Mouse (Mus musculus) olfactory bulb, adult 2 months (tissue): ENCODE results near the gene Gm8660. TPM values are rescaled to one million over a fixed set of nuclear protein-coding genes. Genes with fewer than 3 reads are reported as not detected.
"Not testable (repeated sequence)": the region's sequence is repeated elsewhere in the genome, so short reads cannot be mapped to it uniquely, and the experiment has no call there.

Experiments used
- H3K27ac ChIP-seq: fragments of 200-500 bp; 2 replicates; pipeline ENCODE4 v1.5.1; 2012; ENCODE audit warnings: low read depth, low read length; ENCODE audit not compliant: insufficient read depth
- H3K4me1 ChIP-seq: fragments of 200-500 bp; 2 replicates; pipeline ENCODE4 v1.6.1; 2012; ENCODE audit warnings: low read length; ENCODE audit not compliant: control insufficient read depth, insufficient read depth
- H3K4me3 ChIP-seq: fragments of 200-500 bp; 2 replicates; pipeline ENCODE4 v1.5.1; 2012; ENCODE audit warnings: mild to moderate bottlenecking, low read depth, low read length, moderate library complexity; ENCODE audit not compliant: insufficient read depth
- WGBS: fragments of 180-500 bp; shearing (Covaris S2); methylation state at CpG from one replicate; pipeline ENCODE4 v1.1.7; 2018; 5-methylcytosine and 5-hydroxymethylcytosine counted together
- polyA plus RNA-seq: library from polyadenylated mRNA; stranded (reverse); fragments of >200 nt; gene quantifications from 2 replicates; pipeline ENCODE4 v1.2.4, GENCODE M21; 2012; ENCODE audit warnings: low replicate concordance; ENCODE audit not compliant: missing spikeins, insufficient read depth, insufficient read length

Gene Gm8660
- polyA plus RNA-seq = not detected in 2 replicates

DNA sequence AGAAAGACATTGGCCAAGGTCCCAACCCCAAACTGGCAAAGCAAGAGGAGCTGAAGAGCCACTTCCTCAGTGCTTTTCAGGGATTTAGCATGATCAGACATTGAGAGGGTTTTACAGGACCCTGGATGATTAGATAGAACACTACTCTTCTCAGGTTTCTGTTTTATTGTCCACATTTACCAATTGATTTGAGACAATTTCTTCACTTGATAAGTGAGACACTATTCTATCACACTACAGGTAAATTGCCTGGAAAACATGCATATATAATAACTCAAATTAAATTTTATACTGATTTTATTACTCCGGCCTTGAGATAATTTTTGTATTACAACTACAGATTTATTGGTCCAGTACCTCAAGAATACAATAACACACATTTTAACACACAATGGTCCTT is at the start of gene Gm8660:
Gene Gm8660, minus strand, starts transcription at position 101 of the 400 bp plus-strand sequence.
- not testable (repeated sequence) for H3K4me1 ChIP-seq, H3K27ac ChIP-seq, H3K4me3 ChIP-seq
- no CpG with 5 or more reads among the region's 1 CpGs for WGBS

- H3K4me3 ChIP-seq, H3K27ac ChIP-seq, H3K4me1 ChIP-seq: not testable (repeated sequence)
- WGBS = no CpG with 5 or more reads among the region's 3 CpGs
Observed at GRCm38 (mm10) chr7:22413283-22413682, 42.4 kb upstream of the Gm8660 start, which contains the start of gene Vmn1r148. TSS of gene Vmn1r148 (plus strand) at chr7:22413583.

- H3K4me3 ChIP-seq, H3K4me1 ChIP-seq, H3K27ac ChIP-seq: not testable (repeated sequence)
- WGBS = no CpG with 5 or more reads among the region's 2 CpGs
Observed at GRCm38 (mm10) chr7:22329617-22330016, 41.2 kb downstream of the Gm8660 start, which contains the start of gene Gm4187. TSS of gene Gm4187 (minus strand) at chr7:22329717.

Other genes with a start within 250 kb of the Gm8660 start
- gene Gm10666, start 236.3 kb downstream of the Gm8660 start, polyA plus RNA-seq = not detected in 2 replicates
- not detected in 2 replicates for gene Vmn1r142, start 207.0 kb downstream of the Gm8660 start, polyA plus RNA-seq
- not detected in 2 replicates for gene Vmn1r143, start 181.7 kb downstream of the Gm8660 start, polyA plus RNA-seq
- gene Gm8653, start 169.8 kb downstream of the Gm8660 start, polyA plus RNA-seq = not detected in 2 replicates
- gene Gm8453, start 141.6 kb downstream of the Gm8660 start, polyA plus RNA-seq = not detected in 2 replicates
- not detected in 2 replicates for gene Gm4187, start 41.3 kb downstream of the Gm8660 start, polyA plus RNA-seq
- not detected in 2 replicates for gene Vmn1r148, start 42.5 kb upstream of the Gm8660 start, polyA plus RNA-seq
- gene Vmn1r149, start 67.2 kb upstream of the Gm8660 start, polyA plus RNA-seq = not detected in 2 replicates
- gene Gm10665, start 93.0 kb upstream of the Gm8660 start, polyA plus RNA-seq = not detected in 2 replicates
- gene Vmn1r151, start 128.6 kb upstream of the Gm8660 start, polyA plus RNA-seq = not detected in 2 replicates
- gene Vmn1r152, start 151.9 kb upstream of the Gm8660 start, polyA plus RNA-seq = not detected in 2 replicates
- gene Gm8677, start 163.8 kb upstream of the Gm8660 start, polyA plus RNA-seq = not detected in 2 replicates
- not detected in 2 replicates for gene Gm4201, start 194.3 kb upstream of the Gm8660 start, polyA plus RNA-seq
- gene Gm4565, start 217.1 kb upstream of the Gm8660 start, polyA plus RNA-seq = not detected in 2 replicates